Mouse (Mus musculus) small intestine, adult 10 weeks (tissue): Measurements from ENCODE around the gene Phf11a. TPM values are rescaled to one million over a fixed set of nuclear protein-coding genes. Genes with fewer than 3 reads are reported as not detected.

Experiments
- polyA plus RNA-seq: library from polyadenylated mRNA; stranded (reverse); fragments of 350-450 nt; fragmentation: Illumina TruSeq; extraction: RNeasy Lipid Tissue Mini Kit (QIAGEN cat#74804); gene quantifications from one replicate; pipeline ENCODE4 v1.2.3, GENCODE M21; 2014; ENCODE audit warnings: low replicate concordance

Gene Phf11a
- 0.63 TPM for polyA plus RNA-seq

DNA sequence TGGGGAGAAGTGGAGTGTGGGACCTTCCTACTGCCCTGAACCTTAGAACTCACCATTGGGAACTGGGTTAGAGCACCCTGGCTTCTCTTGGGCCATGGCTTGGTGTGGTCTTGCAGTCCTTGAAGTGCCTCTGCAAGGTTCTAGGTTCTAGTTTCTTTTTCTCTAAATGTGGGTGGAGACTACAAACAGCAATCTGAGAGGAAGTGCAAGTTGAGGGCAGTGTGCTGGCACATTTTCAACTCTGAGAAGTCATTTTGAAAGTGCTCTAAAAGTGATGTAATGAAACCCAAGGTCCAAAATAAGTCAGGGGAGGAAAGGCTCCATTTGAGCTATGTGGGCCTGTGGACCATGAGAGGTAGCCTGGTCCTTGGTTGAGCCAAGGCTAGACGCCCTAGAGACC lies at the start of gene Phf11a:
TSS of gene Phf11a (minus strand) at position 132 of the 400 bp plus-strand sequence.

DNA sequence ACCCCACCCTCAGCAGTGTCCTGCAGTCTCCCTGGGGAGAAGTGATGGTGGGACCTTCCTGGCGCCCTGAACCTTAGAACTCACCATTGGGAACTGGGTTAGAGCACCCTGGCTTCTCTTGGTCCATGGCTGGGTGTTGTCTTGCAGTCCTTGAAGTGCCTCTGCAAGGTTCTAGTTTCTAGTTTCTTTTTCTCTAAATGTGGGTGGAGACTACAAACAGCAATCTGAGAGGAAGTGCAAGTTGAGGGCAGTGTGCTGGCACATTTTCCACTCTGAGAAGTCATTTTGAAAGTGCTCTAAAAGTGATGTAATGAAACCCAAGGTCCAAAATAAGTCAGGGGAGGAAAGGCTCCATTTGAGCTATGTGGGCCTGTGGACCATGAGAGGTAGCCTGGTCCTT lies 43.9 kb upstream of the Phf11a start, which contains the start of gene Phf11b:
TSS of gene Phf11b (minus strand) at position 163 of the 400 bp plus-strand sequence.

DNA sequence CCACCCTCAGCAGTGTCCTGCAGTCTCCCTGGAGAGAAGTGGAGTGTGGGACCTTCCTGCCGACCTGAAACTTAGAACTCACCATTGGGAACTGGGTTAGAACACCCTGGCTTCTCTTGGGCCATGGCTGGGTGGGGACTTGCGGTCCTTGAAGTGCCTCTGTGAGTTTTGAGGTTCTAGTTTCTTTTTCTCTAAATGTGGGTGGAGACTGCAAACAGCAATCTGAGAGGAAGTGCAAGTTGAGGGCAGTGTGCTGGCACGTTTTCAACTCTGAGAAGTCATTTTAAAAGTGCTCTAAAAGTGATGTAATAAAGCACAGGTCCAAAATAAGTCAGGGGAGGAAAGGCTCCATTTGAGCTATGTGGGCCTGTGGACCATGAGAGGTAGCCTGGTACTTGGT lies 37.3 kb downstream of the Phf11a start, which contains the start of gene Gm6904:
TSS of gene Gm6904 (minus strand) at position 161 of the 400 bp plus-strand sequence.

Other genes with a start within 250 kb of the Phf11a start
- not detected for gene 1700129C05Rik, start 154.6 kb downstream of the Phf11a start, polyA plus RNA-seq
- gene Gm5142, start 118.8 kb downstream of the Phf11a start, polyA plus RNA-seq: not detected
- 101 TPM for gene Rcbtb1, start 96.3 kb downstream of the Phf11a start, polyA plus RNA-seq
- not detected for gene Gm6904, start 37.3 kb downstream of the Phf11a start, polyA plus RNA-seq
- gene Phf11b, start 43.8 kb upstream of the Phf11a start, polyA plus RNA-seq: 6.5 TPM
- 18.6 TPM for gene Phf11d, start 67.9 kb upstream of the Phf11a start, polyA plus RNA-seq
- gene Phf11c, start 97.9 kb upstream of the Phf11a start, polyA plus RNA-seq: 6.2 TPM
- 20.5 TPM for gene Setdb2, start 143.4 kb upstream of the Phf11a start, polyA plus RNA-seq
- 79.4 TPM for gene Cab39l, start 143.4 kb upstream of the Phf11a start, polyA plus RNA-seq